Mouse (Mus musculus): ENCODE data around the gene Ankrd44. TPM values are rescaled to one million over a fixed set of nuclear protein-coding genes. Genes with fewer than 3 reads are reported as not detected.

Ankrd44 gene
- polyA plus RNA-seq, 1 experiment: 17.8 TPM

- H3K27me3 ChIP-seq (replicated peaks; ENCODE audit: control insufficient read depth, insufficient read depth, low read length): no peaks in the 10 kb centered on the region
- DNase-seq: no peak
- WGBS: 62% methylated on average over 1 of the region's 1 CpGs
- H3K27ac ChIP-seq (ENCODE audit: insufficient read depth, low read depth, low read length): no peak overlapping the region
- H3K36me3 ChIP-seq (ENCODE audit: control insufficient read depth, insufficient read depth, low read length): no peaks in the 10 kb centered on the region
- H3K4me1 ChIP-seq (ENCODE audit: control insufficient read depth, insufficient read depth, low read length): no peaks in the 10 kb centered on the region
- H3K4me3 ChIP-seq (ENCODE audit: insufficient read depth, low read depth, low read length): no peak overlapping the region
- TF ChIP-seq POLR2A (IDR thresholded peaks at IDR 0.05; ENCODE audit: low read depth, low read length): no peak
- TF ChIP-seq CTCF (conservative IDR thresholded peaks at IDR 0.05; ENCODE audit: insufficient read depth, insufficient read length, low read depth, low read length): no peak
Measured at GRCm38 (mm10) chr1:54703466-54703865, 222.7 kb downstream of the Ankrd44 start.

- Histone ChIP-seq H3K27me3 (replicated peaks; ENCODE audit: control insufficient read depth, insufficient read depth, low read length) (no peaks in the 10 kb centered on the region), H3K4me3 (ENCODE audit: insufficient read depth, low read depth, low read length) (no peak overlapping the region), H3K27ac (ENCODE audit: insufficient read depth, low read depth, low read length) (no peak overlapping the region), H3K36me3 (ENCODE audit: control insufficient read depth, insufficient read depth, low read length) (no peaks in the 10 kb centered on the region), H3K4me1 (ENCODE audit: control insufficient read depth, insufficient read depth, low read length) (no peaks in the 10 kb centered on the region)
- DNase-seq: no peak
- no peak for TF ChIP-seq CTCF (conservative IDR thresholded peaks at IDR 0.05; ENCODE audit: insufficient read depth, insufficient read length, low read depth, low read length)
- no peak for TF ChIP-seq POLR2A (IDR thresholded peaks at IDR 0.05; ENCODE audit: low read depth, low read length)
Measured at GRCm38 (mm10) chr1:54702918-54703317, 223.3 kb downstream of the Ankrd44 start.

DNA sequence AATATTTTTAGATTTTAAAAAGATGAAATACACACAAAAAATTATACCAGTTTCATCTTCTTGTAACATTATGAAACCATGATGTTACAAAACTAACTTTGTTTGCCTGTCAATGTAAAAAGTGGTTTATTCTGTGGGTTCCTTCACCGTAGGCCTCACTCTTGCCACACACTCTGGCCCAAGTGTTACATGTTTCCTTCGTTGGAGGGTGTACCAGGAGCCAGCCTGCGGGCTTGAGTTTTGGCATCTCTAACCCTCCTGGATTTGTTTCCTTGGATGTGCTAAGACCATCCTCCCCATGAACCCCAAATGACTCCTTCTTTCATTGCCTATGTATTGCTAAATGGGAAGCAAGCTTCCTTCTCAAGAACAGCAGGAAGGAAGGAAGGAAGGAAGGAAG lies 230.8 kb downstream of the Ankrd44 start:
- Histone ChIP-seq H3K4me3 (ENCODE audit: insufficient read depth, low read depth, low read length) (no peak overlapping the region), H3K36me3 (ENCODE audit: control insufficient read depth, insufficient read depth, low read length) (no peaks in the 10 kb centered on the region), H3K27ac (ENCODE audit: insufficient read depth, low read depth, low read length) (no peak overlapping the region), H3K27me3 (replicated peaks; ENCODE audit: control insufficient read depth, insufficient read depth, low read length) (no peaks in the 10 kb centered on the region), H3K4me1 (ENCODE audit: control insufficient read depth, insufficient read depth, low read length) (no peaks in the 10 kb centered on the region; the same call in 1 of the 2 replicates)
- WGBS: 90% methylated on average over 3 of the region's 3 CpGs
- DNase-seq: no peak
- TF ChIP-seq POLR2A (IDR thresholded peaks at IDR 0.05; ENCODE audit: low read depth, low read length) (no peak), CTCF (conservative IDR thresholded peaks at IDR 0.05; ENCODE audit: insufficient read depth, insufficient read length, low read depth, low read length) (no peak)

GRCm38 (mm10) chr1:54691824-54692223 lies 234.4 kb downstream of the Ankrd44 start:
- no peaks in the 10 kb centered on the region for H3K36me3 ChIP-seq (ENCODE audit: control insufficient read depth, insufficient read depth, low read length)
- TF ChIP-seq POLR2A (IDR thresholded peaks at IDR 0.05; ENCODE audit: low read depth, low read length) (no peak), CTCF (conservative IDR thresholded peaks at IDR 0.05; ENCODE audit: insufficient read depth, insufficient read length, low read depth, low read length) (no peak)
- no peaks in the 10 kb centered on the region; the same call in 1 of the 2 replicates for H3K4me1 ChIP-seq (ENCODE audit: control insufficient read depth, insufficient read depth, low read length)
- H3K27ac ChIP-seq (ENCODE audit: insufficient read depth, low read depth, low read length): peak overlapping the region; percentile 47; the same call in 1 of the 2 replicates
- H3K4me3 ChIP-seq (ENCODE audit: insufficient read depth, low read depth, low read length): no peak overlapping the region
- H3K27me3 ChIP-seq (replicated peaks; ENCODE audit: control insufficient read depth, insufficient read depth, low read length): no peaks in the 10 kb centered on the region
- DNase-seq: no peak

DNA sequence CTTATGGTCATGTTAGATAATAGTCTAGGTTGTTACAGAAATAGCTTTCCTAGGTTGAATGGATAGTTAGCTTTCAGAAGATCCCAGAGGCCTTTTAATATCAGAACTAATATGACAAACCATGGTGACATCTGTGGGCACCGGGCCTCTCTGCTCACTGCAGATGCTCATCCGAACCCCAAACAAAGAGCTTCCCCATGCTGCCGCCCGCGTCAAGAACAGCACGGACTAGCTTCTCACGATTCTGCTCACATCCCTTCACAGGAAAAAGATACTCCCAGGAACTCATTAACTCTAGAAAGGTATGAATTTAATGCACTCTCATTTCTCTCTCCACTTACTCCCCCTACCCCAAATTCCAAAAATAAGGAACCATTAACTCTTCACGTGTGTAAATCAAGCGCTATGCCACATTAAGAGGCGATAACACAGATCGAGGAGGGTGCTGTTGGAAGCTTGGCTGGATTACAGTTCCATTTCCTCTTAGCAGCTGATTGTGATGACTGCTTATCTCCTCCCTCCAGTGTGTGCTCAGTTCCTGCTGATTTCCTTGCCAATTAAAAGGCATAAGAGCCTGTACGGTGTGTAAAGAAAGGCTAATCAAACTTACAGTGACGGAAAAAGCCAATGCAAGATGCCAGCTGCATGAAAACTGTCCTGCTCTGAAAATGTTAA lies 235.8 kb downstream of the Ankrd44 start:
- H3K27me3 ChIP-seq (replicated peaks; ENCODE audit: control insufficient read depth, insufficient read depth, low read length): no peaks in the 10 kb centered on the region
- peak overlapping the region; percentile 70 for H3K27ac ChIP-seq (ENCODE audit: insufficient read depth, low read depth, low read length)
- no peaks in the 10 kb centered on the region; the same call in 1 of the 2 replicates for H3K36me3 ChIP-seq (ENCODE audit: control insufficient read depth, insufficient read depth, low read length)
- H3K4me3 ChIP-seq (ENCODE audit: insufficient read depth, low read depth, low read length): no peak overlapping the region
- TF ChIP-seq POLR2A (IDR thresholded peaks at IDR 0.05; ENCODE audit: low read depth, low read length) (no peak), CTCF (conservative IDR thresholded peaks at IDR 0.05; ENCODE audit: insufficient read depth, insufficient read length, low read depth, low read length) (no peak)
- 72% methylated on average over 13 of the region's 13 CpGs for WGBS
- no peaks in the 10 kb centered on the region; the same call in 1 of the 2 replicates for H3K4me1 ChIP-seq (ENCODE audit: control insufficient read depth, insufficient read depth, low read length)
- DNase-seq: peak; percentile 58

- no peak overlapping the region for H3K4me3 ChIP-seq (ENCODE audit: insufficient read depth, low read depth, low read length)
- H3K4me1 ChIP-seq (ENCODE audit: control insufficient read depth, insufficient read depth, low read length): peaks cover 3% of the 10 kb centered on the region
- TF ChIP-seq CTCF (conservative IDR thresholded peaks at IDR 0.05; ENCODE audit: insufficient read depth, insufficient read length, low read depth, low read length): no peak
- no peak for TF ChIP-seq POLR2A (IDR thresholded peaks at IDR 0.05; ENCODE audit: low read depth, low read length)
- DNase-seq: no peak
- 87% methylated on average over 3 of the region's 3 CpGs for WGBS
- no peaks in the 10 kb centered on the region for H3K27me3 ChIP-seq (replicated peaks; ENCODE audit: control insufficient read depth, insufficient read depth, low read length)
- H3K27ac ChIP-seq (ENCODE audit: insufficient read depth, low read depth, low read length): peak overlapping the region; percentile 46; the same call in 1 of the 2 replicates
- H3K36me3 ChIP-seq (ENCODE audit: control insufficient read depth, insufficient read depth, low read length): no peaks in the 10 kb centered on the region; the same call in 1 of the 2 replicates
Measured at GRCm38 (mm10) chr1:54688441-54688840, 237.7 kb downstream of the Ankrd44 start.

- peak; percentile 60 for DNase-seq
- Histone ChIP-seq H3K36me3 (ENCODE audit: control insufficient read depth, insufficient read depth, low read length) (no peaks in the 10 kb centered on the region; the same call in 1 of the 2 replicates), H3K4me1 (ENCODE audit: control insufficient read depth, insufficient read depth, low read length) (peaks cover 3% of the 10 kb centered on the region), H3K4me3 (ENCODE audit: insufficient read depth, low read depth, low read length) (no peak overlapping the region), H3K27ac (ENCODE audit: insufficient read depth, low read depth, low read length) (0 out of 2 replicates have a peak overlapping the region, but pooled peaks have one; percentile 37), H3K27me3 (replicated peaks; ENCODE audit: control insufficient read depth, insufficient read depth, low read length) (no peaks in the 10 kb centered on the region)
- no peak for TF ChIP-seq POLR2A (IDR thresholded peaks at IDR 0.05; ENCODE audit: low read depth, low read length)
- no peak for TF ChIP-seq CTCF (conservative IDR thresholded peaks at IDR 0.05; ENCODE audit: insufficient read depth, insufficient read length, low read depth, low read length)
- 49% methylated on average over 4 of the region's 4 CpGs for WGBS
Measured at GRCm38 (mm10) chr1:54684316-54684715, 241.9 kb downstream of the Ankrd44 start.
